Mouse (Mus musculus): ENCODE measurements at regions not wholly inside any gene's neighbourhood (a gene's known extent, or its start where the extent isn't known, plus 50 kb on each side); places are given as distances from the start of the nearest gene placed in this dataset.
"Not testable (repeated sequence)": the region's sequence is repeated elsewhere in the genome, so short reads cannot be mapped to it uniquely, and the experiment has no call there.

- no peak for DNase-seq
These were observed 1293.3 kb upstream of the Sel1l start for GRCm38 (mm10) chr12:93142265-93142664.

GRCm38 (mm10) chr12:93136395-93136794, 1287.4 kb upstream of the Sel1l start:
- DNase-seq, result no peak

- no peak for DNase-seq
These were observed 1273.3 kb upstream of the Sel1l start for GRCm38 (mm10) chr12:93122216-93122615.

- no peak for DNase-seq
These were observed 1239.3 kb upstream of the Sel1l start for GRCm38 (mm10) chr12:93088031-93088790.

DNA sequence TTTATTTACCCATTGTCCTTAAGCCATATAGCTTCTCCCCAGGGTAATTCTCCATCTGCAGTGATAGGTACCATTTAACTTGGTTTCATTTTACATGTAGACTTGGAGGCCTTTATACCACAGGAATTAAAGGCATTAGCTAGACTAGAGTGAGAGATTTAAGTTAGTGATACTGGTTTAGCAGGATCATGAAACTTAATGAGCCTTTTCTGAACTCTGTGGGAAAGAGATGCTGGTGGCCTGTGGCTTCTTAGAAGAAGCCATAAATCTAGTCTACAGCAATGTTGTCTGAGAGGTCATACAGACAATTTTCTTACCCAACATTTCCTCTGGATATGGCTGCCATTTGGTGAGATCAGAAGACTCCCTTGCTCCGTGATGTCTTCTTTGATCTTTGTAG, 1214.9 kb upstream of the Sel1l start:
- no peak for DNase-seq

DNA sequence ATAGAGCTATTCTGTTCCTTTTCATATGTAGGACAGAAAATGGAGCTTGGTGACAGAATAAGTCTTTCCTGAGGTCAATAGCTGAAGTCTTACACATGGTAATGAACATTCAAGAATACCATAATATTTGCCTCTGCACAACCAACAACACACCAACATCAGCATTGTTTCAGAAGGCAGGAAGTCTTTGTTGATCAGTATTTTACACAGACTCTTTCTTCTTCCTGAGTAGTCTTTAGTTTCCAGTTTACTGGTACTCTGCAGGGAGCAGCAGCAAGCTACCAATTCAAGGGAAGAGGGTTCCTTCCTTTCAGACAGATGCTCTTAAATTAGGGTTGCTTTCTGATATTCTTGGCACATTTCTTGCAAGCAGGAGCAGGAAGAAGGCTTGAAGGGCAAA, 1170.7 kb upstream of the Sel1l start:
- no peak for DNase-seq

GRCm38 (mm10) chr12:93011583-93011982, 1162.6 kb upstream of the Sel1l start:
- no peak for DNase-seq

DNA sequence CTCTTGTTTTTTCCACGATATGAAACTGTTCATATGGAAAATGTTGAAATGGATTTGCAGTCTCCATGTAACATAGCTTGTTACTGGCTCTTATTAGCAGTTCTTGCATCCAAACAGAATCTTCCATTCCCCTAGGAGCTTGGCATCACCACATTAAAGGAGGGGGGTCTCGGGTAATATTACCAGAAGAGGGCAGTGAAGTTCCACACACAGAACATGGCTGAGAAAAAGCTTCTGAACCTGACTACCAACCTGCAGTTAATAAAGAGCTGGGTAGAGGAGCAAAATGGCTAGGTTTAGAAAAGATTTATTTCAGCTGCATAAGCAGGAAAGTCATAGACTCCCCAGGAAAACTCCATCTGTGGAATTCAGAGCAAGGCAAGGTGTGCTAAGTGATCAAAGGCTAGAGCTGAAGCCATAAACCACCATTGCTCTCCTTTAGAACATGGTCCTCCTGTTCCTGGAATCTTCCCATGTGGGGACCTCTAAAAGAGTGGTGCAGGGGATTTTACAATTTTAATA, 1157.9 kb upstream of the Sel1l start:
- no peak for DNase-seq

DNA sequence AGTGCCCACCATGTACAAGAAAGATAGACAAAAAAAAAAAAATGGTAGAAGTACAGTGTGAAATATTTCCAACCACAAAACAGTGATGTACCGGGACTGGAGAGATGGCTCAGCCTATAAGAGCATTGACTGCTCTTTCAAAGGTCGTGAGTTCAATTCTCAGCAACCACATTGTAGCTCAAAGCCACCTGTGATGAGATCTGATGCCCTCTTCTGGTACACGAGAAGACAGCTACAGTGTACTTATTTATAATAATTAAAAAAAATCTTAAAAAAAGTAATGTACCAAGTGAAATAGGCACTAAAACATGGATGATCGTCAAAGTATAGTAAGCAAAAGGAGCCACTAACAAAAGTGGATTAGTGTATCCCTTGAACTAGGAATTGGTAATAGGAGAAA, 1154.2 kb upstream of the Sel1l start:
- no peak for DNase-seq

- DNase-seq, result no peak
These were observed 1126.7 kb upstream of the Sel1l start for GRCm38 (mm10) chr12:92975698-92976097.

- DNase-seq, result no peak
These were observed 1095.4 kb upstream of the Sel1l start for GRCm38 (mm10) chr12:92944352-92944751.

- DNase-seq, result no peak
These were observed 1078.6 kb upstream of the Sel1l start for GRCm38 (mm10) chr12:92927591-92927990.

DNA sequence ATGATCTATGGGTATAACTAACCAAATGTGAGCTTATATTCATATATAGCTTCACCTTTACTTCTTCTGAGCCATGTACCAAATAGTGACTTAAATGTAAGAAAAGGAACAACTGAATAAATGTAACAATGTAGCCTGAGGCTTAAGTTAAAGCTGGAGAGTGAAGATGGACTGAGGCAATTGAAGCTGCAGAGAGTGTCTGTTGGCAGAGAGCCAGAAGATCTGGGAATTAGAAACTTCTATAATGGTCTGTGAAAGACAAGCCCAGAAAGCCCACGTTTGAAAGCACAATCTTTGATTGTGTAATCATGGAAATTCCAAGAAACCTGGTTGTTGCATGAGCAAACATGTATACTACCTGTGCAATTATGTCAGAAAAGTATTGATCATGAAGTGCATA, 1078.0 kb upstream of the Sel1l start:
- DNase-seq, result no peak

GRCm38 (mm10) chr12:92919920-92920319, 1071.0 kb upstream of the Sel1l start:
- no peak for DNase-seq

DNA sequence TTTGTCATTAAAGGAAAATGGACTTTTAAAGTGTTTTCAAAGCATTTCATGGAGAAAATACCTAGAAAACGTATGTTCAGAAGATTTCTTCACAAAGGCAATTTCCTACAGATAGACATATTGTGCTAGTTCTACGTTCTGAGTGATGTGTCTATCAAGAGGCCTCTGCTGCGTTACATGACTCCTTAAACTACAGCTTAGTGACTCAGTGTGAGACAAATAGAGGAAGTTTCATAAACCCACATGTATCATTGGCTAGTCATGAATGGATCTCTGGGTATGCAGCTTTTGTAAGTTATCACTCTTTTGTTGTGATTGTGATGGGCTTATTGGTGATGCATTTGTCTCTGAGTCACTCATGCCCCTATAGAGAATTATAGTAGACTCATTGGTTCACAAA, 1067.3 kb upstream of the Sel1l start:
- DNase-seq, result no peak

- DNase-seq, result no peak
These were observed 1066.8 kb upstream of the Sel1l start for GRCm38 (mm10) chr12:92915776-92916175.

GRCm38 (mm10) chr12:92915203-92915602, 1066.2 kb upstream of the Sel1l start:
- DNase-seq, result no peak

- DNase-seq, result no peak
These were observed 1055.4 kb upstream of the Sel1l start for GRCm38 (mm10) chr12:92904382-92904781.

- DNase-seq, result no peak
These were observed 1043.4 kb upstream of the Sel1l start for GRCm38 (mm10) chr12:92892315-92892714.

GRCm38 (mm10) chr12:92891663-92892062, 1042.7 kb upstream of the Sel1l start:
- not testable (repeated sequence) for DNase-seq

DNA sequence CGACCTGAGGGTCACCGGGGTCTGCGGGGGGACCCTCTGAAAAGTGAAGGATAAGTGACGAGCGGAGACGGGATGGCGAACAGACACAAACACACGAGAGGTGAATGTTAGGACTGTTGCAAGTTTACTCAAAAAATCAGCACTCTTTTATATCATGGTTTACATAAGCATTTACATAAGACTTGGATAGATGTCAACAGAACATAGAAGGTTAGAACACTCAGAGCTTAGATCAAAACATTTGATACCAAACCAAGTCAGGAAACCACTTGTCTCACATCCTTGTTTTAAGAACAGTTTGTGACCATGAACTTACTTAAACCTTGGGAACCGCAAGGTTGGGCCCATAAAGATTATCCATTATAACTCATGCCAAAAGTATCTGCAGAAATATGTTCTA, 1042.2 kb upstream of the Sel1l start:
- not testable (repeated sequence) for DNase-seq

DNA sequence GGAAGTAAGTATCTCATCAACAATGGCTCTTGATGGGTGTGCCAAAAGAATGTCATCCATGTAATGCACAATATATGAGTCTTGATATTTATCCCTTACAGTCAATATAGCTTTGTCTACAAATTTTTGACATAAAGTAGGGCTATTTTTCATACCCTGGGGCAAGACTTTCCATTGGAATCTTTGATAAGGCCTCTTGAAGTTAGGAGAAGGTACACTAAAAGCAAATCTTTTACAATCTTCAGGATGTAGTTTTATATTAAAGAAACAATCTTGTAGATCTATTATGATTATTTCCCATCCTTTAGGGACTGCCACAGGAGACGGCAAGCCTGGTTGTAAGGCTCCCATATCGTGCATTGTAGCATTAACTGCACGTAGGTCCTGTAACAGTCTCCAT, 1038.8 kb upstream of the Sel1l start:
- no peak for DNase-seq

DNA sequence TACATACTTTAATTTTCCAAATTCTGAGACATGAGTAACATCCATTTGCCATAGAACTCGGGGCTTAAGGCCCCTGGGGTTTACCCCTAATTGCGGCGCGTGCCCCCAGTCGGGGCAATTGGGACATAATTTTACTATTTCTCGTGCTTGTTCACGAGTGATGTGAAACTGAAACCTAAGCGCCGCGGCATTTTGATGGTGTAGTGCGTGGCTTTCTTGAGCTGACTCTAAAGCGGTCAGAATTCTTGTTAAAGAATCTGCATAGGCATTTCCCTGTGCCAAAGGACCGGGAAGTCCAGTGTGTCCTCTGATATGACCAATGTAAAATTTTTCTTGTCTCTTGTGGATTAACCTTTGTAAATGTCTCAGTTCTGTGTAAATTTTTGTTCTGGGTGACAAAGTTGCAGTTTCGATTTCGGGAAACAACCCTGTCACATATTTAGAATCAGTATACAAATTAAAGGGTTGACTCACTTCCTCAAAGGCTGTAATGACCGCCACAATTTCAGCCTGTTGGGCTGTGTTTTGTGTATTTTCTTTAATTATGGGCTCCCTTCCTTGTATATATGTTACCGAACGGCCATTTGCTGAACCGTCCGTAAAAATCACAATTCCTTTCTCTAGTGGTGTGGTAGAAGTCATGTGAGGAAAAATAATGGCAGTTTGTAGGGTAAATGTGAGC, 1037.6 kb upstream of the Sel1l start:
- not testable (repeated sequence) for DNase-seq

DNA sequence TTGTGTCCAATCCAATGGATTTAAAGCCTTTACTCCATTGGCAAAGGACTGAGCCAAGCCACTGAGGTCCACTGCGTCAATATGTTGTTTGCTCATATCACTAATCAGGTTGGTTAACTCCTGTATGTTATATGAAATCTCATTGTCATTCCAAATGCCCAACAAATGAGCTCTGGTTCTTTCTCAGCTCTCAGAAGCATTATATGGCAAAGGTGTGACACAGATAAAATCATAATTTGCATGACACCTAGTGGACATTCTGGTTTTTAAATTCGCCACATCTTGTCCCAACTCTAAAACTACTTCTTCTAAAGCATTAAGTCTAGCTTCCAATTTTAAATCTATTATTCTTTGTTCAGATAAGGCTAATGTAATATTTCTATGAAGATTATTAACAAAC, 1035.1 kb upstream of the Sel1l start:
- not testable (repeated sequence) for DNase-seq
